Mouse (Mus musculus): Measurements from ENCODE around the gene Grid1.

DNA sequence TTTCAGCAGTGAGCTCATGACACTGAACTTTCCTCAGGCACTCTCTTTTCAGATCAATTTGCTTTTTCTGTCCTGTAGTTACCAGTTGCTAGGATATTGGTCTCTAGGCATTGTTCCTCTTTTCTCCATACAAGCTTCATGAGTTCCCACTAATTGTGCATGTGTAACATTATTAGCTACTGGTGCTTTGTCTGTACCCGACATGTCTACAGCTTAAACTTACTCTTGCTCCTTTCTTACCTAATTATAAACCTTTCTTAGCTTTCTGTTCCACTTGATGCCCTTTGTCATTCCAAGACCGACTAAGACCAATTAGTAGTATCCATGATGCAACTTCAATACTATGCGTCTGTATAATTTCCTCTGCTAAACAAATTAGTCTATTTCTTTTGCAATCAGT, 554.5 kb downstream of the Grid1 start:
- TF ChIP-seq CTCF (IDR thresholded peaks at IDR 0.05; ENCODE audit: low read depth, low read length), result no peak
- no peak for TF ChIP-seq POLR2A (IDR thresholded peaks at IDR 0.05; ENCODE audit: insufficient read depth, low read length)
